Mouse (Mus musculus) forebrain, embryonic 14.5 days (tissue): ENCODE data around the gene Cacna2d3. TPM values are rescaled to one million over a fixed set of nuclear protein-coding genes. Genes with fewer than 3 reads are reported as not detected.

Experiments used
- ATAC-seq: fragments of 200-750 bp; cut with Nextera tagmentation; 2 replicates; pipeline ENCODE4 v1.8.0; 2017; ENCODE audit warnings: mild to moderate bottlenecking, moderate library complexity
- DNase-seq: peaks from one replicate; pipeline ENCODE4 v3.0.0-alpha.2; 2015; ENCODE audit warnings: low spot score
- H3K27ac ChIP-seq: fragments of 300-500 bp; sonication (generic); 2 replicates; pipeline ENCODE4 v1.5.1; 2014; ENCODE audit warnings: low read depth, mild to moderate bottlenecking, control low read depth, low read length, moderate library complexity
- H3K27me3 ChIP-seq: fragments of 300-500 bp; sonication (generic); replicated peaks from 2 replicates; pipeline ENCODE4 v1.6.1; 2014; ENCODE audit warnings: low read length, control low read depth, mixed read lengths; ENCODE audit not compliant: control insufficient read depth, insufficient read depth
- H3K36me3 ChIP-seq: fragments of 300-500 bp; sonication (generic); 2 replicates; pipeline ENCODE4 v1.6.1; 2014; ENCODE audit warnings: low read length, control low read depth; ENCODE audit not compliant: control insufficient read depth, insufficient read depth
- H3K4me1 ChIP-seq: fragments of 300-500 bp; sonication (generic); 2 replicates; pipeline ENCODE4 v1.6.1; 2014; ENCODE audit warnings: antibody characterized with exemption, low read length, control low read depth; ENCODE audit not compliant: control insufficient read depth, insufficient read depth
- H3K4me2 ChIP-seq: fragments of 300-500 bp; sonication (generic); 2 replicates; pipeline ENCODE4 v1.6.1; 2014; ENCODE audit warnings: mild to moderate bottlenecking, control low read depth, low read length
- H3K4me3 ChIP-seq: fragments of 300-500 bp; sonication (generic); 2 replicates; pipeline ENCODE4 v1.5.1; 2014; ENCODE audit warnings: low read depth, low read length, control low read depth
- H3K9ac ChIP-seq: fragments of 300-500 bp; sonication (generic); 2 replicates; pipeline ENCODE4 v1.6.1; 2014; ENCODE audit warnings: mild to moderate bottlenecking, low read length, control low read depth, moderate library complexity
- H3K9me3 ChIP-seq: fragments of 300-500 bp; sonication (generic); replicated peaks from 2 replicates; pipeline ENCODE4 v1.6.1; 2016; ENCODE audit warnings: low read length, control low read depth, mixed read lengths; ENCODE audit not compliant: control insufficient read depth
- WGBS: fragments of 180-500 bp; shearing (Covaris S2); extraction: QIAGEN DNeasy Blood & Tissue Kit; methylation state at CpG from one replicate; pipeline ENCODE4 v1.1.7; 2014; 5-methylcytosine and 5-hydroxymethylcytosine counted together
- polyA plus RNA-seq: library from polyadenylated mRNA; unstranded; fragments of >200 nt; fragmentation: Nextera tagmentation; extraction: Ambion mirVana; gene quantifications from 2 replicates; pipeline ENCODE4 v1.2.1, GENCODE M21; 2014

The Cacna2d3 gene
- polyA plus RNA-seq, 1 experiment from 2014 or later, result 14.5 TPM

- no peak for DNase-seq
- 80% methylated on average over 7 of the region's 7 CpGs for WGBS
- no peaks in the 10 kb centered on the region for H3K9me3 ChIP-seq
- no peaks in the 10 kb centered on the region for H3K4me1 ChIP-seq
- no peak overlapping the region for H3K4me2 ChIP-seq
- H3K27ac ChIP-seq, result no peak overlapping the region
- no peak overlapping the region for H3K9ac ChIP-seq
- H3K4me3 ChIP-seq, result no peak overlapping the region
- no peak for ATAC-seq
- no peaks in the 10 kb centered on the region for H3K27me3 ChIP-seq
- no peaks in the 10 kb centered on the region for H3K36me3 ChIP-seq
These were observed 584.0 kb downstream of the Cacna2d3 start for GRCm38 (mm10) chr14:29137614-29138013.

GRCm38 (mm10) chr14:29137006-29137579 lies 584.6 kb downstream of the Cacna2d3 start:
- Histone ChIP-seq H3K9ac (no peak overlapping the region), H3K9me3 (no peaks in the 10 kb centered on the region), H3K36me3 (no peaks in the 10 kb centered on the region), H3K27me3 (no peaks in the 10 kb centered on the region), H3K27ac (no peak overlapping the region), H3K4me1 (no peaks in the 10 kb centered on the region), H3K4me3 (no peak overlapping the region), H3K4me2 (no peak overlapping the region)
- WGBS, result 78% methylated on average over 10 of the region's 10 CpGs
- ATAC-seq (no peak), DNase-seq (peak; percentile 37)

- H3K36me3 ChIP-seq, result no peaks in the 10 kb centered on the region
- no peak overlapping the region for H3K9ac ChIP-seq
- ATAC-seq (no peak), DNase-seq (no peak)
- H3K27ac ChIP-seq, result no peak overlapping the region
- H3K4me3 ChIP-seq, result no peak overlapping the region
- H3K9me3 ChIP-seq, result no peaks in the 10 kb centered on the region
- WGBS, result 76% methylated on average over 5 of the region's 5 CpGs
- no peaks in the 10 kb centered on the region for H3K27me3 ChIP-seq
- H3K4me2 ChIP-seq, result no peak overlapping the region
- no peaks in the 10 kb centered on the region for H3K4me1 ChIP-seq
These were observed 586.8 kb downstream of the Cacna2d3 start for GRCm38 (mm10) chr14:29134901-29135300.

GRCm38 (mm10) chr14:29130511-29130910 lies 591.2 kb downstream of the Cacna2d3 start:
- H3K4me3 ChIP-seq, result no peak overlapping the region
- no peaks in the 10 kb centered on the region for H3K4me1 ChIP-seq
- peak; percentile 68 for DNase-seq
- no peak overlapping the region for H3K27ac ChIP-seq
- H3K4me2 ChIP-seq, result no peak overlapping the region
- H3K9ac ChIP-seq, result no peak overlapping the region
- ATAC-seq, result no peak; the same call in 1 of the 2 replicates
- no peaks in the 10 kb centered on the region for H3K27me3 ChIP-seq
- no peaks in the 10 kb centered on the region for H3K9me3 ChIP-seq
- H3K36me3 ChIP-seq, result no peaks in the 10 kb centered on the region

- Histone ChIP-seq H3K4me2 (no peak overlapping the region), H3K4me3 (no peak overlapping the region), H3K9ac (no peak overlapping the region), H3K4me1 (no peaks in the 10 kb centered on the region), H3K9me3 (no peaks in the 10 kb centered on the region), H3K36me3 (no peaks in the 10 kb centered on the region), H3K27me3 (no peaks in the 10 kb centered on the region), H3K27ac (no peak overlapping the region)
- ATAC-seq (no peak), DNase-seq (no peak)
These were observed 597.8 kb downstream of the Cacna2d3 start for GRCm38 (mm10) chr14:29123886-29124285.

GRCm38 (mm10) chr14:29122749-29123148 lies 598.9 kb downstream of the Cacna2d3 start:
- H3K4me3 ChIP-seq, result no peak overlapping the region
- H3K9me3 ChIP-seq, result no peaks in the 10 kb centered on the region
- no peak for DNase-seq
- no peak overlapping the region for H3K9ac ChIP-seq
- no peaks in the 10 kb centered on the region for H3K36me3 ChIP-seq
- no peaks in the 10 kb centered on the region for H3K4me1 ChIP-seq
- ATAC-seq, result no peak
- no peak overlapping the region for H3K4me2 ChIP-seq
- no peak overlapping the region for H3K27ac ChIP-seq
- no peaks in the 10 kb centered on the region for H3K27me3 ChIP-seq
- 94% methylated on average over 3 of the region's 3 CpGs for WGBS

- WGBS, result 22% methylated on average over 9 of the region's 9 CpGs
- H3K9ac ChIP-seq, result no peak overlapping the region
- ATAC-seq (no peak), DNase-seq (peak; percentile 67)
- no peak overlapping the region for H3K27ac ChIP-seq
- H3K4me3 ChIP-seq, result no peak overlapping the region
- no peaks in the 10 kb centered on the region; the same call in 1 of the 2 replicates for H3K9me3 ChIP-seq
- H3K4me2 ChIP-seq, result no peak overlapping the region
- no peaks in the 10 kb centered on the region for H3K27me3 ChIP-seq
- H3K36me3 ChIP-seq, result no peaks in the 10 kb centered on the region
- H3K4me1 ChIP-seq, result peaks cover 5% of the 10 kb centered on the region; the same call in 1 of the 2 replicates
These were observed 607.7 kb downstream of the Cacna2d3 start for GRCm38 (mm10) chr14:29113852-29114450.

- no peaks in the 10 kb centered on the region; the same call in 1 of the 2 replicates for H3K9me3 ChIP-seq
- DNase-seq (no peak), ATAC-seq (no peak)
- 78% methylated on average over 6 of the region's 6 CpGs for WGBS
- no peak overlapping the region for H3K9ac ChIP-seq
- H3K4me1 ChIP-seq, result peaks cover 5% of the 10 kb centered on the region; the same call in 1 of the 2 replicates
- no peak overlapping the region for H3K4me3 ChIP-seq
- H3K4me2 ChIP-seq, result no peak overlapping the region
- no peaks in the 10 kb centered on the region for H3K36me3 ChIP-seq
- no peak overlapping the region for H3K27ac ChIP-seq
- H3K27me3 ChIP-seq, result no peaks in the 10 kb centered on the region
These were observed 610.0 kb downstream of the Cacna2d3 start for GRCm38 (mm10) chr14:29111666-29112065.

- Histone ChIP-seq H3K4me2 (no peak overlapping the region), H3K9ac (no peak overlapping the region), H3K9me3 (no peaks in the 10 kb centered on the region; the same call in 1 of the 2 replicates), H3K4me1 (peaks cover 5% of the 10 kb centered on the region; the same call in 1 of the 2 replicates), H3K27ac (no peak overlapping the region), H3K4me3 (no peak overlapping the region), H3K27me3 (no peaks in the 10 kb centered on the region), H3K36me3 (no peaks in the 10 kb centered on the region)
- DNase-seq, result peak; percentile 53
- 75% methylated on average over 9 of the region's 9 CpGs for WGBS
- no peak for ATAC-seq
These were observed 611.1 kb downstream of the Cacna2d3 start for GRCm38 (mm10) chr14:29110351-29111091.
